Mouse (Mus musculus) frontal cortex, adult 2 months (tissue): ENCODE results near the gene Ssh2. TPM values are rescaled to one million over a fixed set of nuclear protein-coding genes. Genes with fewer than 3 reads are reported as not detected.

ENCODE experiments used
- DNase-seq, 2 experiments: peaks; one replicate each; pipeline ENCODE4 v3.0.0; 2022; ENCODE audit warnings: low spot score in 1 of 2; ENCODE audit errors: extremely low spot score in 1 of 2
- polyA plus RNA-seq: library from polyadenylated mRNA; depleted of rRNA; stranded (reverse); fragments of >200 nt; gene quantifications from 2 replicates; pipeline ENCODE4 v1.2.3, GENCODE M21; 2012

Ssh2 gene
- polyA plus RNA-seq, 1 experiment, result 15.6 TPM

DNA sequence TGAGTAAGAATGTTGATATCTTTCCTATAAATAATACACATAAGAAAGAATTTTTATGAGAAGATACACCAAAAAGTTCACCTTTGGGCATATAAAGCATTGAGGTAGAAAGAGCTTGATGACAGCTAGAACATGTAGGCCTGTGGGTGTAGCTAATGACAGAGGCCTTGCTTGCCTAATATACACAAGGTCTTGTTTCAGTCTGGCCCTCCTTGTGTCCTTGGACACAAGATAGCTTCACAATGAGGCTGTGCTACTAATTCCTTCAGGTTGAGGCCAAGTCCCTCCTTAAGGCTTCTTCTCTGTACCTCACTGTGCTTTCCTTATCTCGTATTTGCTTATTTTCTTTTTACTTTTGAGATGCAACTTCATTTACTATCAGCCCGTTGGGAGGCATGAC is 114.4 kb downstream of the Ssh2 start:
- no peak for DNase-seq

DNA sequence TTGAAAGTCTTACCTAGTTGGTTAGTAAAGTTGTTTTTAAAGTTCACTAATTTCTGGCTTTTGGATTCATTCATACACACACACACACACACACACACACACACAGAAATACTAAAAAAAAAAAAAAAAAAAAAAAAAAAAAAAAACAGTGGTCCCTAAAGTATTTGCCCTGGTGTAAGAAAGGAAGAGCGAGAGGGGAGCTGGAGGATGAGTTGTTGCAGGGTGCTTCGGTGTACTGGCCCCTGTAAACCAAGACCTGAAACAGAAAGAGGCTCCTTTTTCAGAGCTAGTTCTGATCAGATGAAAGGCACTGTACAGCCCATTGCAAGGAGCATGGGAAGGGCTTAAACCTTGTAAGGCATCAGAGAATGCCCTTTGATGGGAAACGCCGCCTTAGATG is 131.2 kb downstream of the Ssh2 start:
- DNase-seq, result no peak

DNA sequence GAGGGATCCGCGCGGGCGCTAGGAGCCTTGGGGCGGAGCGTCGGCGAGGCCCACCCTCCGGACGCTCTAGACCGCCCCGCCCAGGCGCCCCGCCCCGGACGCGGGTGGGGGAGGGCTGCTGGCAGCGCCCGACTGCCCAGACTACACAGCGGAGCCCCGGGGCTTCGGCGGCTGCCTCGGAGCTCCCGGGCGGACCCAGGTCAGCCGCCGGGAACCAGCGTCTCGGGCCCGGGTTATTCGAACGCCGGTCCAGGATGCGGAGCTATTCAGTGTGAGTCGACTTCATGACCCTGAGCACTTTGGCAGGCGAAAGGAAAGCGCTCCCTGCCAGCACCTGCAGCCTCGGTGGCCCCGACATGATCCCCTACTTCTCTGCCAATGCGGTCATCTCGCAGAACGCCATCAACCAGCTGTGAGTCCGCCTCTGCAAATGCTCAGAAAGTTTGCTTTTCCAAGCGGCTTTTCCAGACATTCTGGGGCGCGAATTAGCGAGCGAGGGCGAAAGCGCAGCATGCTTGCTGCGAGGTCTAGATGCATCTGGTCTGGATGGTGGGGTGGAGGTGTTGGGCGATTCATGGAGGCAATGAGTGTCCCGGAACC is 132.2 kb downstream of the Ssh2 start:
- peak; percentile 31 to 77 for DNase-seq

DNA sequence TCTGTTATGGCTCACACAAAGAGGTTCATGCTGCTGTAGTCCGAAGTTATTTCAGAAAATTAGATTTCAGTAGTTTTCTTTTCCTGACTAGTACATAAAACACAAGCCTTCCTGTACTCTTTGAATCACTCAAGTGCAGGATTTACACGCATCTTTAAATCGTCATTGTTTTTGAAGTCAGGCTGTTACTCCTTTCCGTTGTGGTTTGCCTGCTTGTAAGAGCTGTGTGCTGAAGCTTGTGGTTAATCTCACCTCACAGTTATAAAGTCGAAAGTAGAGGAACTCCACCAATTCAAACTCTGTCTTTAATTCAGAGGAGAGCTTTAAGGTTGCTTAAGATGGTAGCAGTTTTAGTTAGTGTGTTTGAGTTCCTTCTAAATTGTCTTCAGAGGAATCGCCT is 132.9 kb downstream of the Ssh2 start:
- no peak for DNase-seq

DNA sequence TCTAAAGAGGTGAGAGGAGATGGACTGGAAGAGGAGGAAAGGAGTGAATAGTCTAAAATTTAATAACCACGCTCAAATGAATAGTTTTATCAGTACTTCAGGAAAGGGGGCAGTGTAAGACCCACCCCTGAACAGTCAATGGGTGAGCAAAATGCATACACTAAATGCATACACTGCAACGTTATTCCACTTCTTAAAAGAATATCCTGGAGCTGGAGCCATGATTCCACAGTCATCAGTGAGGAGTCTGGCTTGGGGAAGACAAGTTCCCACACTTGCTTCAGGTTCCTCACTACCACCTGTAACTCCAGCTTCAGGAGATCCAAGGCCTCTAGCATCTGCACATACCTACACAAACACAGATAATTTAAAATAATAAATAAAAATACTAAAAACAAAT is 133.6 kb downstream of the Ssh2 start:
- DNase-seq, result no peak

DNA sequence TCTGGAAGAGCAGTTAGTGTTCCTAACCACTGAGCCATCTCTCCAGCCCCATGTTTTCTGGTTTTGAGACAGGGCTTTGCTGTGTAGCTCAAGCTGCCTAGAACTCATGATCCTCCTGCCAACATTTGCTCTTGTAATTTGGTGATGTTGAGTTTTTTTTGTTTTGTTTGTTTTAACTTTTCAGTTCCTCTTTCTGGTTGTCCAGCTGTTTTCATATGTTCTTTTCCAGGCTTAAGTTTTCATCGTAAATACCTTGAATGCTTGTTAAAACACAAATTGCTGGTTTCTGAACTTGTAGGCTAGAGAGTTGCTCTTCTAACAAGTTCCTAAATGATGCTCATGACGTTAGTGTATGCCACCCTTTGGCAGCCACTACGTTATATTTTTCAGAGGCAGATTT is 139.0 kb downstream of the Ssh2 start:
- DNase-seq, result no peak

DNA sequence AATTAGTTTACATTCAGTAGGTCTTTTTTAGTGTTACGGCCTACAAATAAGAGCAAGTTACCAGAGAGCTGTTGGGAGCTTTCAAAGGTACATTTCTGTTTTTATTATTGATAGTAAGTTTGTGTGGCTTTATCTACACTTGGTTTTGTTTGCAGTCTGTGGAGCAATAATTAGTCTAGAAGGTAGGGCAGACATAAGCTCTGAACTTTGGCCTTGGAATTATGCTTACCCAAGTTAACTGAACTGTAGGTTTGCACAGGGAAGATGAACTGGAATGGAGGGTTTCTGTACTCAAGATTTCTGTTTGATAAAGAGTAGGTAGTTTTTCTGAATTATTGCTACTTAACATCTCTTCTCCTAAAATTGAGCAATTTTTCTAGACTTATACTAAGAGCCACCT is 141.8 kb downstream of the Ssh2 start:
- DNase-seq, result no peak

DNA sequence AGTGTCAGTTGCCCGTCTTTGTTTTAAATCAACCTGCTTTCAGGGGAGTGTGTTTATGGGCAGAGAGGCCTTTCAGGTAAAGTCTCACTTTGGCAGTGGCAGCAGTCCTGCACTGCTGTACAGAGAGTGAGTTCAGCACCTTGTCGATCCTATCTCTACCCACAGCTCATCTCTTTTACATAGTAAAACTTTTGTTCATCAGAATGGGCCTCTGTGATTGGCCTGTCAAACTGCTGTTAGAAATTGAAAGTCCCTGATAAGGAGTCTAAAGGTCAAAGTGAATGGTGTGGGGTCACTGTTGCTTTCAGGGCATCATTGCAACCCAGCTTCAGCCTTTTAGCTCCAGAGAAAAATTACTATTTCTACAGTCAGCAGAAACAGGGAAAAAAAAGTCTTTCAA is 147.4 kb downstream of the Ssh2 start:
- no peak for DNase-seq

DNA sequence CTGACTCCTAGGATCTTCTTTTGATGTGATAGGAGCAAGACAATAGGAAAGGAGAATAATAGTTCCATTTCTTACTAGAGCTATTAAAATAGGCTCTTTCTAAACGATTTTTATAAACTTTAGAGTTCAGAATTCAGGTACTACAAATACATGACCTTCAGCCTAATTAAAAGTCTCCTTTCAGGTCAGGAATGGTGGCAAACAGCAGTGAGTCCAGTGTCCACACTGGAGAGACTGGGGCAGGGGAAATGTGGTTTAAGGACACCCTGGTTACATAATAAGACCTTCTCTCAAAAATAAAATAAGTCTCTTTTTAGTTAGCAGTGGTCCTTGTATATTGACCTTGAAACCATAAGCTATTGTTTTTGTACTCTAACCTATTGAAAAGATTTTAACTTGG is 148.3 kb downstream of the Ssh2 start:
- no peak for DNase-seq

DNA sequence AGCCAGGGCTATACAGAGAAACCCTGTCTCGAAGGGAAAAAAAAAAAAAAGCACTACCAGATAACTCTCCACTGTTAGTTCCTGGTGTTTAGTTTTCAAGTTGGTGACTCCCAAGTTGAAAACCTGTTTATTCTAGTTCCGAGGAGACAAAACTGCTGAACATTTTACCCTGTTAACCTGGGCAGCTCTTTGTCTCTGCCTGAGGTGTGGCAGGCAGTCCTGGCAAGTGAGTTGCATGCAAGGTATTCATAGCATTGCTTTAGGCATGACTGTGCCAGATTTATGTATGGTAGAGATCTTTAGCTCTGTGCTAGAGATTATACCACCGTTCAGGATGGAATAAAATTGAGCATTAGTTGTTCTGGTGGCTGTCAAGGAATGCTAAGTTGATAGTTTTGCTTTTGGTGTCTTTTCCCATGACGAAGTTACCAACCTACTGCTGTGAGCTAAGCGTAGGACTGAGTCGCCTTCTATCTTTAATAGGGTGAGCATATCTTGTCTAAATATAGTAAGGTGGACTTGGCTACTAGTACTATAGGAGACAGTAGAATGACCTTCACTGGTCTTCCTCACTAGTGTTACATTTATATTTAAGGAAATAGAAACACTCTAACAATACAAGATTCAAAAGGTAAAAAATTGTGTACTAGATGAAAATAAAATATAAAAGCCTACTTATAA is 149.8 kb downstream of the Ssh2 start:
- no peak for DNase-seq

DNA sequence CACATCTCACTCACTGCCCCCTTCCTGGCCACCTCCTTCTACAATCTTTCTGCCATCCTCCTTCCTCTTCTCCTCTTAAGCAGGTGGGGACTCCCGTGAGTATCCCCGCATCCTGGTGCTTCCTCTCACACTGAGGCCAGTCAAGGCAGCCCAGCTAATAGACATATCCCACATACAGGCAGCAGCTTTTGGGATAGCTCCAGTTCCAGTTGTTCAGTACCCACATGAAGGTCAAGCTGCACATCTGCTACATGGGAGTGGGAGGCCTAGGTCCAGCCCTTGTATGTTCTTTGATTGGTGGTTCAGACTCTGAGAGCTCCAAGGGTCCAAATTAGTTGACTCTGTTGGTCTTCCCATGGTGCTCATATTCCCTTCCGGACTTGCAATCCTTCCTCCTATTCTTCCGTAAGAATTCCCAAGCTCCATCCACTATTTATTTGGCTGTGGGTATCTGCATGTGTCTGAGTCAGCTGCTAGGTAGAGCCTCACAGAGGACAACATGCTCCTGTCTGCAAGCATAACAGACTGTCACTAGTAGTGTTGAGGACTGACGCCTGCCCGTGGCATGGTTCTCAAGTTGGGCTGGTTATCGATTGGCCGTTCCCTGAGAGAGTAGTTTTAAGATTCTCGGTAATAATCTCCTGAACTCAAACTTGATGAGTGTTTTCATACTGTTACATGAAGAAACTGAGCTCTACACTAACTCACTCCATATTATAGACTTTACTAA is 151.6 kb downstream of the Ssh2 start:
- no peak for DNase-seq

DNA sequence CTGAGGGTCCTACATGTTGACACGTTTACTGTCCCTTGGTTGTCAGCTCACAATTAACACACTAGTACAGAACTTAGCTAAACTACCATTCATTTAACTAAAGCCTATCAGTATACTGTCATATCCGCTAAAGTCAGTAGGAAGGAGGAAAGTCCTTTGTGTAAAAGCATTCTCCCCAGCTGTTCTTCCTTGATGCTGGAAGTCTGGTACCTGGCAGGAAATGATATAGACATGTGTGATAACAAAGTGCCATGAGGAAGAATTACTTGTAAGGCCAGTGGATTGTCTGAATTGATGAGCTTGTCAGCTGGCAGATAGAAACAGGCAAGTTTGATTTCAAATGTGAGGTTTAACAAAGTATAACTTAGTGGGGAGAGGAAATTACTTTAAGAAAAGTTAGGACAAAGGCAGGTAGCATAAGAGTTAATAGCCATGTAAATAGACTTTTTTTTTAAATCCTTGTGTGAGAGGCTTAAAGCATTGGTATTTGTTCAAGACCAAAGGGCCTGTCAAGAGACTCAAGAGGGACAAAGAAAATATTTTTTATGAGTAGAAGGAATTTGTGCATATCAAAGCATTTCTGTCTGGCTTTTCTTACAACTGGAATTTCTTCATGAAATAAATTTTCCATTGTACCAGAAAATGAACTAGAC is 153.2 kb downstream of the Ssh2 start:
- DNase-seq, result no peak

DNA sequence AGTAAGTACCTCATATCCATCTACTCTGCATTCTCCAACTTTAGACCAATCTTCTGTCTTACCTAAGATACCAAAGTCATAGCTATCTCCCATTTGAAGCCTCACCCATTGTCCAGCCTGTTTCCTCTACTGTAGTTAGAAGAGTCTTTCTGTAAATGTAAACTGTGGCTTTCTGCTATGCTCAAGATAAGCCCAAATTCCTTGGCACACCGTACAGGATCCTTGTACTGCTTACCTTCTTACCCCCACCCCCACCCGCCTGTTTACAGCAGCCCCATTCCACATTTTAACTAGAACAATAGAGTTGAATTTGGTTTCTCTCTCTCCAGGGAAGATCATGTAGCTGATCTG is 153.7 kb downstream of the Ssh2 start:
- no peak for DNase-seq

DNA sequence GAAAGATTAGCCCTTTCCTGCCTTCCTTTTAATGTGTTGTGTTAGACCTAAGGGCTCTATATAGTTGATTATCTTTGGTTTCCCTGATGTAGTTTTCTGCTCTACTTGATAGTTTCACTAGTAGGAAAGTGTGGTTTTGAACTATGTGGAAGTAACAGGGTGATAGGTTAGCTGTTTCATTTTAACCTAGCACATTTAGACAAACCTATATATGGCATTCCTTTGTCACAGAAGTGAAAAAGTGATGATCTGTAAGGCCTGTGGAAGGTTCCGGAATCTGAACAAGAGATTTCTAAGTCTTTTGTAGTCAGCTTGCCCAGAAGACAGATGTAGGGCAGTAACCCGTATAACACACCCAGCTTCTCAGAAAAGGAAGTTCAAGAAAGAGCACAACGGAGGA is 155.0 kb downstream of the Ssh2 start:
- DNase-seq, result no peak

DNA sequence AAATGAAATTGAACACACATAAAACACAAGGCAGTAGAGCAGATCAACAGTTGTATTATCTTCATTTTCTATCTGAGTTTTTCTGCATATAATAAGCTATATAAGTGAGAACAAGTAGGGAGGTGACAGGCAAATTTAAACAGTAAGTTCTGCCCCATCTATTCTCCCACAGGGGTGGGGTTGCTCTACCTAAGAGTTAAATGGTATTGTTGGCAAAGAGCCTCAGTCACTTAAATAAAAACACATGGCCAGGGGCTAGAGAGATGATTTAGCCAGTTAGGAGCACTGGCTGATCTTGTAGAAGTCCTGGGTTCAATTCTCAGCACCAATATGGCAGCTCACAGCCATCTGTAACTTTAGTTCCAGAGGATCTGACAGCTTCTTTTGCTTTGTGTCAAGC is 155.6 kb downstream of the Ssh2 start:
- DNase-seq, result no peak

DNA sequence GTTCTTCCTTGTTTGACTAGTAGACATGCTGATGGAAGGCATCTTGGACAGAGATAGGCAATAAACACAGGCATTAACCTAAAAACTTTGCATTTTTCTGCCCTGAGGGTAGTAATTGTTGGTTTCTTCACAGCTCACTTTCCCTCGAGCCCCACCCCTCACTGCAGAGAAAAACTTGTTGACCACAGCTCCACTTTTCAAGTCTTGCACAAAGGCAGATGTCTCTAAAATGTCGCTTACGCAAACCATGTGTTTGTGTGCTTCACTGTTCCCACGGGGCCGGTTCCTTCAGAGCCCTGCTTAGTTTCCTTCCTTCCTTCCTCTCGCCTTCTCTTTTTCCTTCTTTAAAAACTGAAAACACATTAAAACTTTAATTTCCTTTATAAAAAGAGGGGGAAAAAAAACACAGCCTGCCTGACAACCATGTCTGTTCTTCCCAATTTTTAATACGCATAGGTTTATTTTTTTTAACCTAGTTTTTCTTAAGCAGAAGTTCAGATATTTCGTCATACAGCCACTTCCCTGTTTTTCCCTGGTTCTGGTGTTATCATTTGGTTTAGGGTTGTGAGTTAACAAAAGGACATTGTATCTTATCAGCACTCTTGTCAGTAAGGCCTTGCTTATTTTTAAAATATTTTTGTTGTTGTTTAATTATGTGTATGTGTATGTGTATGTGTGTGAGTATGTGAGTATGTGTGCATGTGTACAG is 156.3 kb downstream of the Ssh2 start:
- DNase-seq, result peak in 1 of 2 experiments; percentile 20

DNA sequence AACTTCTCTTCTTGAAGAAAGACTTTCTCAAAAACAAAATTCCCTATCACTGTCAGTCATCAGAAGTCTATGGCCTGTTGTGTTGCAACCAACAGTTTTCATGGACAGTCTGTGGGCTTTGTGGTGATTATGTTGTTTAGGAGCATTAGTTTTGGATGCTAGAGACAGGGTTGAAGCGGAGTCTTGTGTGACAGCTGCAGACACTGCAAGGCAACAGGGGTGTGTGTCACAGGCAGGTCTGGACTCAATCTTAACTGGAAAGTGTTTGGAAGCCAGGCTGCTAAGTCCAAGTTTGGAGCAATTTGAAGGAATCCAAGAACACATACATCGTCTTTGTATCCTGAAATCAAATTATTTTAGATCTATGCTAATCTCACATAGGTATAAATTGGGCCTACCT is 162.5 kb downstream of the Ssh2 start:
- DNase-seq, result no peak

DNA sequence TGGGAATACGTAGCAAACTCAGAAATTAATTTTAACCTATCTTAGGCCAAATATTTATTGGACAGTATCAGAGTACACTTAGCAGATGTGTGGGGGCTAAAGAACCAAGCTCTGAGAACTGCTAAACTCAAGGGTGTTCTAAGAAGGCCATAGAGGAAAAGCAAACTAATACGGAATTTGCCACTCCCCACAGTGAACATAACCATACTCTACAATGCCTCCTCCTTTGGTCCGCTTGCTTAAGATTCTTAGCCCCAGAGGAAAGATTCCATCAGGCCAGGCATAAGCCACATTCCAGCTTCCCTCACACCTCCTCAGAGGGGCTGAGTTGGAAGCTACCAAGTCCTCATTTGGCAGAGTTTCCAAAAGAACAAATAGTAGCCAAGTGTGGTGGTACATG is 165.1 kb downstream of the Ssh2 start:
- no peak for DNase-seq

DNA sequence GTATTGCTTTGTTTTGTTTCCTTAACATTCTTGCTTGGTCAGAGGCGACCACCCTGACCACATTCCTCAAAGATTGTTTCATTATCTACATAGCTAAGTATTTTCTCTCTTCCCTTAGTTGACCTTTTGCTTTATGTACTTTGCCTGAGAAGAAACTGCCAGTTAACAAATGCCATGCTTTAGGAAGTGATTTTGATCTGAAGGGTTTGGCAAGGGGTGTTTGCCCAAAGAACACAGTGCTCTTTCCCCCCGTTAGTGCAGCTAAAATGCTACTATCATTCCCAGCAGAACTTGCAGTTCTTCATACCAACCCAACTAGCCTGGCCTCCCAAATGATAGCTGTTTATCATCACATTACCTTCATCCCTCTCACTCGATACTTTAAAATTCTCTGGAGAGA is 168.1 kb downstream of the Ssh2 start:
- DNase-seq, result no peak

DNA sequence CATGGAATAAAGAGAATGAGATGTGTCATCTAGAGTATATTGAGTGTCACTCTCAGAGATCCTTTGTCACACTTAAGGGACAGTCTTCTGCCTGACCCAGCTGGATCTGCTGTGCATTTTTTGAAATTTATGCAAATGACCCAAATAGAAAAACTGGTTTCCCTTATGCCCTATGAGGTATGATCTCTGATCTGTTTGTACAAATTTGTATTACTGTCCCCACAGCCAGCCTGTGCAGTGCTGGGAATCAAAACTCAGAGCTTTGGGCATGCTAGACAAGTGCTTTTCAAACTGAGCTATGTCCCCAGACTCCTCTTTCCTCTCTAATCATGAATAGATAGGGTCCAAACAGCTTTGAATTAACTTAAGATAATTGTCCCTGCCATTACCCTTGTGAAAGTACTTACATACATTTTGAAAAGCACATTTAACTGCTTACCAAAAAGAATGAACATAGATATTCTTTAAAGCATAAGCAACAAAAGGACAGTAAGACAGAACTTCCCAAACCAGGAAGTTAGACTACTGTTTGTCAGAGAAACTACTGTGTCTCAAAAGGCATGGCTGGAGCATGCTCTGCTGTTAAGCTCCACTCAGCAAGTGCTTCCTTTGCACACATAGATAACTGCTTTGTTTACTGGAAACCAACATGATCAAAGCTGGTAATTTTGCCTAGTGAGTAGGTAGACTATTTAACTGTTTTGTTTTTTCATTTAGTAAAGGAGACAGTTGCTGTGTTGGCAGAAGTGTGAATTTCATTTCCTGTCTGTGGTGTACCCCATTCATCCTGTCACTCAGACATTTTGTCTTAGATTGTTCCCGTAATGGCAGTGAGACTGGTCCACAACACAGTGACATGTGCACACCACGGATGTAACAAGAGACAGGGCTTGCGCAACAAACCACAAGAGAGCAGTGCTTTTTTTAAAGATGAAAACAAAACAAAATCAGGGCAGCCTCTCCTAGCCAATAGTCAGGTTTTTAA is 169.9 kb downstream of the Ssh2 start:
- DNase-seq, result peak in 1 of 2 experiments; percentile 22
